Mouse (Mus musculus) thymus, postnatal 25 days (tissue): ENCODE results near the gene Mylk4.

ENCODE experiments used
- DNase-seq: peaks from one replicate; pipeline ENCODE4 v3.0.0; 2022

The Mylk4 gene

DNA sequence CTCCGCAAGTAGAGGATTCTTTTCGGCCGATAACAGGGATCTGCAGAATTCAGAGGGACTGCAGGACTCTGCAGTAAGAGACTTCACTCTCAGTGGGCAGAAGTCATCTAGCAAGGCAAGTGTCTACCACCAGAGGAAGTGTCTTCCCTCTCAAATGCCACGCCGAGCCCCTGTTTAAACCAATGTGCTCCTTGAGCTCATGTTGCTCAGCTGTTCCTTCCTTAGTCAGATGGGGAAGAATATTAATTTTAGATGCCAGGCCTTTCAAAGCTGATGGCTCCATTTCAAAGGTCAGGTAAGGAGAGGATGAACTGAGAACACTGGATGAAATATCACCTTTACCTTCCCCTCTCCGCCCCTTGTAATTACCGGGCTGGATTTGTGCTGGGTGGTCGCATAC is at the start of gene Mylk4:
TSS of gene Mylk4 (minus strand) at position 139 of the 400 bp plus-strand sequence.
- no peak for DNase-seq

DNA sequence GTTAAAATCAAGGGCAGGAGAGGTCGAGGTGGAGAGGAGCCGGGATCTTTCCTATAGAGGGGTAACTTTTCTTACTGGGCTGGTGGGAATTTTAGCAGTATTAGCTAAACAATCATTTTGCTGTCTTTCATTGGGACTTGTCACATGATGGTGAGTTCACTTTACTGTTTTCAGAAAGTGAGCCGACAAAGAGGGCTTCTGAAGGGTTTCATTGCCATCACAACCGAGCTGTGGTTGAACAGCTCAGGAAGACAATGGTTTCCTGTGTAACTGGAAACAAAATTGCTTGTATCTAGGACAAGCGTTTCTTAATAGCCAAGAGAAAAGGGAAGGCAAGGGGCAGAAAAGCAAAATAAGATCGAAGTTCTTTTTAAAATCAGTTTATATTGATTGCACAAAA is 49.5 kb upstream of the Mylk4 start:
- peak; percentile 29 for DNase-seq

- no peak for DNase-seq
Measured at GRCm38 (mm10) chr13:32832776-32833175, 49.0 kb upstream of the Mylk4 start.

- no peak for DNase-seq
Measured at GRCm38 (mm10) chr13:32831505-32832273, 47.9 kb upstream of the Mylk4 start.

GRCm38 (mm10) chr13:32828886-32829285 is 45.1 kb upstream of the Mylk4 start:
- no peak for DNase-seq

GRCm38 (mm10) chr13:32827951-32828350 is 44.2 kb upstream of the Mylk4 start:
- DNase-seq: peak; percentile 68

- DNase-seq: no peak
Measured at GRCm38 (mm10) chr13:32827111-32827822, 43.5 kb upstream of the Mylk4 start.

DNA sequence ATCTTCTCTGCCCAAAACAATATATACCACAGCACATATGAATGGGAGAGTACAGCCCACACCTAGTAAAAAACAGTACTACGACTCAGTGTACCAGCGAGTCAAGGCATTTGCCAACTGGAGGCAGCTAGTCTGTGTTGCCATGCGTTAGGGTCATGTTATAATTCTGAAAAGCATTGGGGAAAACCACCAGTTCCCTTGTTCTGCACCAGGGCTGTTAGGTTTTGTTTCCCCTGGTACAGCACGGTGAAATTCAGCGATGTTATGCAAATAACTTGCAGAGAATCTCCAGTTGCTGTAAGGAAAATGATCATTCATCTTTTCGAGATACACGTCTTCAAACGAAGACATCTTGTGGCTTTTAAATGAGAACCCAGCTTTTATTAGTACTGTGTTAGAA is 41.8 kb upstream of the Mylk4 start:
- DNase-seq: no peak

DNA sequence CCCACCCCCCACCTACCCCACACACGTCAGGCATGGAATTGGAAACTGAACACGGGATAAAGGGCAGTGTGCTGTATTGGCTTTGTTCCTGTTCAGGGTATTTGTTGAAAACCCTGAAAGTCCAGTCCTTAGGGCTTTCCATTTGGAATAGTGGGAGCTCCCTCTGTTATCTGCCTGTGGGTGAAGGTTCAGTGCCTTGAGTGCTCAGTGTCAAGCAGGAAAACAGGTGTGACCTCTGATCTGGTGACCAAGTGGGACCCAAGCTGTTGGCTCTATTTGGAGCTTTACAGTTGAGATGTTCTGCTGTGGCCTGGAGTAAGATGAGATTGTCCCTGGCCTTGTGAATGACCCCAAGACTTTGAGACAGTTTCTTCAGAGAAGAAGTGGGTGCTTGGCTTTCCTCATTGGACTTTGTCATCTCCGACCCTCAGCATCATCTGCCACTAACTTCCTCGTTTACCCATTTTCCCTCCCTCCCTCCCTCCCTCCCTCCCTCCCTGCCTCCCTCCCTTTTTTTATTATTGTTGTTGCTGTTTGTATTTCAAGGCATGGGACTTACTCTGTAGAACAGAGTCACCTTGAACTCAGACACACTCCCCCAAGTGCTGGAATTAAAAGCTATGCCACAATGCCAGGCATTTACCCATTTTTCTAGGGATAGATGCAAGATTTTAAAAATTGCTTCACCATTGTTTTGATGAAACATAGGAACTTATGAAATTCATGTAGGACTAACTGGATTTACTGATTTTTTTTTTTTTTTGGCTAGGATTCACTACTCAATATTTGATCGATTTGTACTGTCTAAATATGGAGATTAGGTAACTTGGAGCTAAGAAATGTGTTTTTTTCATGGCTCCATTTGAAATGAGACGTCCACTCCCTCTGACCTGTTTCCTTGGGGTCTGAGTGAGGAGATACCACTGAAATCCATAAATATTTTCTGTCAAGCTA is 40.9 kb upstream of the Mylk4 start:
- no peak for DNase-seq

DNA sequence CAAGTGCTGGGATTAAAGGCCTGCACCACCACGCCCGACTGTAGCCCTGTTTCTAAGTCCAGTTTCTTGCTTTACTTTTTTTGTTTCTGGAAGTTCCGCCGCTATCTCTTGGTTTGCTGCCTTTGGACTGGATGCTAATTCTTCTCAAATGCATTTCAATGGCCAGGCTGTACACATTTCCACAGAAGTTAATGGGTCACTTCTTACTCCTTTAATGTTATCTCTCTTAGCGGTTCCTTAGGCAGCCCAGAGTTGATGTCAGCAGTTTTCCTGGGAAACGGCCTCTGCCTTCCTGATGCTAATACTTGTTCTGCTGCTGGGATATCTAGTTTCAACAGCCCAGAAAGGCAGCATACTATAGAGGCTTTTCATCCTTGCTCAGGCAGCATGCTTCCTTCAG is 39.4 kb upstream of the Mylk4 start:
- no peak for DNase-seq

- no peak for DNase-seq
Measured at GRCm38 (mm10) chr13:32821671-32822070, 37.9 kb upstream of the Mylk4 start.

DNA sequence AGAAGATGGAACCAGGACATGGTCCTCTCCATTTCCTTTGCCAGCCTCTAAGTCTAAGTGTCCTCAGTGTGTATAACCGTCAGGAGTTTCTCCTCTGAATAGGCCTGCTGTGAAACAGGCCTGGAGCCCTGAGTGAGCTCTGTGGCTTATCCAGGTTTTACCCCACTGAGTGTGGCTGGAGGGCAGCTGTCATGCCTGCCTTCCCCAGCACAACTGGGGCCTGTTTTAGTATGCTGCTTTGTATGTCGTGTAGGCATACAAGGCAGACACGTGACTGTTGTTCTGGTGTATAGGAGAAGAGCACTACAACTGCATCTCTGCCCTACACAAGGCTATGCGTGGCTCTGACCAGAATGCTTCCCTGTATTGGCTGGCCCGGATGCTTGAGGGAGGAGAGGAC is 36.2 kb upstream of the Mylk4 start:
- no peak for DNase-seq

DNA sequence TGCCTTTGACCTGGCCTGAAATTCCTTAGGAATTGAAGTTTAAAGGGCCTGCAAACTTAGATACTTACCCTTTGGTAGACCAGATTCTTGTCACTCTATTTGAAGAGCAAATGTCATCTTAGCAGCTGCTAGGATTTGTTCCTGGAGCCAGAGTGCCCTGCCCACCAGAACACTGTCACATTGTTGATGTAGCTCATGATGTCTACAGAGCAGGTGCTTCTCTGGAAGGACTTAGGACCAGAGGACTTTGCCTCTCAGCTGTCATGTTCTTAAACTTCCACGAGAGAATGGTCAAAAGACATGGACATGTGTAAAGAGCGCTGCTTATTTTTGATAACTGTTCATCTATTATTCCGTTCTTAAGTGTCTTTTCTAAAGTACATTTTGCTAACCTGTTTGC is 35.5 kb upstream of the Mylk4 start:
- DNase-seq: no peak

DNA sequence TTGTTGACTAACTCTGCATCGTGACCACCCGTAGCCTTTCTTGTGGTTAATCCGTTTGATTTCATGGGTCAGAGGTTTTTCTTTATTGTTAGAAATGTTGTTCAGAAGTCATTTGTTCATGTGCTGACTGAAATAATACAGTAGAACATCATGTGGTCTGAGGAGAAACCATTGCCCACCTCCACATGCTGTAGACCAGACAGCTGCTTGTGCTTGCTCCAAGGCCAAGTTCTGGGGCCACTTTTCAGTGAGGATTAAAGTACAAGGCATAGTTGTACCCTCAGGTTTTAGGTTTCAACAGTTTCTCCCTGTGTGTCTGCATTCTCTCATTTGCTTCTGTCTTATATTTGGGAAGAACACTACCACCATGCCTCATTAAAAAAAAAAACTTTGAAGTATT is 23.9 kb upstream of the Mylk4 start:
- DNase-seq: no peak

DNA sequence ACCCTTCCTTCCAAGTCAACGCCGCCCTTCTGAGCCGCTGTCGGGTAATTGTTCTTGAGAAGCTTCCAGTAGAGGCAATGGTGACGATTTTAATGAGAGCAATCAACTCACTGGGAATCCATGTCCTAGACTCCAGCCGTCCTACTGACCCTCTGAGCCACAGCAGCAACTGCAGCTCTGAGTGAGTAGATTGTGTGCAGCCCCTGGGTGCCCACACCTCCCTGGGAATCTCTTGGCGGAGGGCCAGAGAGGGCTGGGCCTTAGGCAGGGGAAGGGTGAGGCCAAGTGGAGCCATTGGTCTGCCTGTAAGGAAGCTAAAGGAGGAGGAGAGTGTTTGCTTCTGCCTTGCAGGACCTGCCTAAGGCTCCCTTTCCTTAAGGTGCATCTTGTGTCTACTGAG is 23.1 kb upstream of the Mylk4 start:
- DNase-seq: no peak

DNA sequence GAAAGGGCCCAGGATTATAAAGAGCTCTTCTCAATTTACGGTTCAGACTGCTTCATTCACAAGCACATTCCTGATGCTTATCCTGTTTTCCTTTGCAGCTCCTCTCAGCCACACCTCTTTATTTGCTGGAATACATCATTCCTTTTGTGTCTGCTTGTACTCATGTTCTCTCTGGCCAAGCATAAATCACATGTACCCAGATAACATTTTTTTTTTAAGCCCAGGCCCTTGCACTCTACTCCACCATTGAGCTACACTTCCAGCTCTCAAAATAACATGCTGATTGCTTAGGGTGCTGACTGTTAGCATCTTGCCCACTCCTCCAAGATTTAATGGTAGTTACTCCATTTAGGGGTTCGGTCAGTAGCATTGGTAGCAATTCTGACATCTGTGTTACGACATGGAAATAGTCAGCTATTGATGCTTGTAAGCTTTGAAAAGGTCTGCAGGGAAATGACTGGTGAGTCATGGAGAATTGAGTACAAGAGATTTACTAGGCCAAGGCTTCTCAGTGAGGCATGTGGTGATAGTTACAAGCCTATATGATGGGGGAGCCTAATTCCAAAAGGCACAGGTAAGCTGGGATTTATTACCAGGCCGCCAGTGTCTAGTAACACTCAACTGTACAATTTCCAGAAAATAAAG is 20.1 kb upstream of the Mylk4 start:
- no peak for DNase-seq

GRCm38 (mm10) chr13:32802259-32803081 is 18.7 kb upstream of the Mylk4 start, which contains the start of gene D930007J09Rik:
Gene D930007J09Rik (minus strand): TSS chr13:32802849.
- peak; percentile 40 for DNase-seq

- peak; percentile 94 for DNase-seq
Measured at GRCm38 (mm10) chr13:32801693-32802221, 18.0 kb upstream of the Mylk4 start, which contains the start of gene Wrnip1. Gene Wrnip1 (plus strand): TSS chr13:32802038.

DNA sequence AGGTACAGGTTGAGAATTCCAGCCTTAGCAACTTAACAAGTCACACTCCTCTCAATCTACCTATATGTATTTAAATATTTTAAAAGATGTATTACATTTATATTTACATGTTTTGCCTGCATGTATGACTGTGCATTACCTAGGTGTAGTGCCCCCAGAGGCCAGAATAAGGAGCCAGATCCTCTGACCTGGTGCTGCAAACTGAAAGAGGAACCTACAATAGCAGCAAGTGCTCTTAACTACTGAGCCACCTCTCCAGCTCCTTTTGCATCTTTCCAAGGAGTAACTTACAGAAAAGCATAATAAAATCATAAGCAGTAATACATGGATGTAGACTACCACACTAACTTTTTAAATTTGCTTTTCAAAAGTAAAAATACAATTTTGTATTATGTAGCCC is 17.1 kb upstream of the Mylk4 start:
- DNase-seq: peak; percentile 44

DNA sequence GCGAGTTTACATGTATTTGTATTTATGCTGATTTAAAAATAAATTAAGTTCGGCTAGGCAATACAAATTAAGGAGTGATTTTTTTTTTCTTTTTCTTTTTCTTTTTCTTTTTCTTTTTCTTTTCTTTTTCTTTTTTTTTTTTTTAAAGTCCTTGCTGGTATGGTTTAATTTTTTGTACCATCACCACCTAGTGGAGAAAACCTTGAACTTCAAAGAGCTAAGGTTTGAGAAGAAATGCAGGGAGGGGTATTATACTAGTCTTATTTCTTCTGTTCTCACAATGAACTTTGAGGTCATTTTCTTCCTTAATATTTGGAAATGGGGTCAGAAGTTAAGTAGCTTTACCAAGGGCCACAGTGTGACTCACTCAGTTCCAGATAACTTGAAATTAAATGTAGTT is 15.4 kb upstream of the Mylk4 start:
- no peak for DNase-seq

GRCm38 (mm10) chr13:32797085-32797484 is 13.3 kb upstream of the Mylk4 start:
- DNase-seq: no peak
